Mouse (Mus musculus) limb, embryonic 10.5 days (tissue): ENCODE data around the gene March7. TPM values are rescaled to one million over a fixed set of nuclear protein-coding genes. Genes with fewer than 3 reads are reported as not detected.

ENCODE experiments used
- DNase-seq: peaks from one replicate; pipeline ENCODE4 v3.0.0-alpha.2; 2017; ENCODE audit warnings: low spot score
- H3K27ac ChIP-seq: fragments of 300-500 bp; sonication (generic); 2 replicates; pipeline ENCODE4 v1.5.1; 2016; ENCODE audit warnings: mild to moderate bottlenecking
- H3K27me3 ChIP-seq: fragments of 300-500 bp; sonication (generic); 2 replicates; pipeline ENCODE4 v1.6.1; 2016; ENCODE audit warnings: low read depth, mild to moderate bottlenecking; ENCODE audit not compliant: poor library complexity, severe bottlenecking
- H3K36me3 ChIP-seq: fragments of 300-500 bp; sonication (generic); 2 replicates; pipeline ENCODE4 v1.6.1; 2016; ENCODE audit warnings: mild to moderate bottlenecking, moderate library complexity
- H3K4me1 ChIP-seq: fragments of 300-500 bp; sonication (generic); 2 replicates; pipeline ENCODE4 v1.6.1; 2016
- H3K4me3 ChIP-seq: fragments of 300-500 bp; sonication (generic); 2 replicates; pipeline ENCODE4 v1.5.1; 2016; ENCODE audit warnings: mild to moderate bottlenecking, moderate library complexity
- H3K9me3 ChIP-seq: fragments of 300-500 bp; sonication (generic); replicated peaks from 2 replicates; pipeline ENCODE4 v1.6.1; 2016; ENCODE audit warnings: mild to moderate bottlenecking
- WGBS: fragments of 180-500 bp; shearing (Covaris S2); methylation state at CpG from one replicate; pipeline ENCODE4 v1.1.7; 2016; 5-methylcytosine and 5-hydroxymethylcytosine counted together
- polyA plus RNA-seq: library from polyadenylated mRNA; unstranded; fragments of >200 nt; fragmentation: Nextera tagmentation; extraction: Ambion mirVana; gene quantifications from 2 replicates; pipeline ENCODE4 v1.2.1, GENCODE M21; 2016

March7 gene
- polyA plus RNA-seq, 1 experiment from 2014 or later: 81.9 TPM

GRCm38 (mm10) chr2:60221954-60222353 lies 12.3 kb downstream of the March7 start:
- WGBS: 95% methylated on average over 2 of the region's 2 CpGs
- no peak overlapping the region for H3K27ac ChIP-seq
- peaks cover 44% of the 10 kb centered on the region for H3K36me3 ChIP-seq
- H3K9me3 ChIP-seq: no peaks in the 10 kb centered on the region
- DNase-seq: no peak
- H3K4me1 ChIP-seq: no peaks in the 10 kb centered on the region
- no peak overlapping the region for H3K4me3 ChIP-seq
- no peaks in the 10 kb centered on the region for H3K27me3 ChIP-seq

- WGBS: 92% methylated on average over 1 of the region's 1 CpGs
- Histone ChIP-seq H3K36me3 (peaks cover 36% of the 10 kb centered on the region), H3K4me3 (no peak overlapping the region), H3K27ac (no peak overlapping the region), H3K27me3 (no peaks in the 10 kb centered on the region), H3K4me1 (no peaks in the 10 kb centered on the region), H3K9me3 (no peaks in the 10 kb centered on the region)
- no peak for DNase-seq
Observed at GRCm38 (mm10) chr2:60223489-60223888, 13.8 kb downstream of the March7 start.

GRCm38 (mm10) chr2:60228470-60228869 lies 18.8 kb downstream of the March7 start:
- no peaks in the 10 kb centered on the region for H3K4me1 ChIP-seq
- WGBS: 93% methylated on average over 1 of the region's 1 CpGs

GRCm38 (mm10) chr2:60230361-60230760 lies 20.7 kb downstream of the March7 start:
- no peak overlapping the region for H3K4me3 ChIP-seq
- no peaks in the 10 kb centered on the region for H3K27me3 ChIP-seq
- no peaks in the 10 kb centered on the region for H3K4me1 ChIP-seq
- 96% methylated on average over 2 of the region's 2 CpGs for WGBS
- H3K27ac ChIP-seq: no peak overlapping the region
- no peaks in the 10 kb centered on the region for H3K9me3 ChIP-seq
- H3K36me3 ChIP-seq: peaks cover 75% of the 10 kb centered on the region
- DNase-seq: no peak

More at GRCm38 (mm10) chr2:60228470-60228869, 18.8 kb downstream of the March7 start:
- DNase-seq: no peak
- H3K36me3 ChIP-seq: peaks cover 56% of the 10 kb centered on the region
- no peak overlapping the region for H3K27ac ChIP-seq
- H3K9me3 ChIP-seq: no peaks in the 10 kb centered on the region
- H3K4me3 ChIP-seq: no peak overlapping the region
- H3K27me3 ChIP-seq: no peaks in the 10 kb centered on the region

GRCm38 (mm10) chr2:60233147-60233546 lies 23.5 kb downstream of the March7 start:
- H3K27me3 ChIP-seq: no peaks in the 10 kb centered on the region
- no peaks in the 10 kb centered on the region for H3K4me1 ChIP-seq
- no peak overlapping the region for H3K4me3 ChIP-seq
- peaks cover 92% of the 10 kb centered on the region for H3K36me3 ChIP-seq
- no peak for DNase-seq
- no peaks in the 10 kb centered on the region for H3K9me3 ChIP-seq
- no peak overlapping the region for H3K27ac ChIP-seq
- 80% methylated on average over 2 of the region's 2 CpGs for WGBS

GRCm38 (mm10) chr2:60234506-60234905 lies 24.8 kb downstream of the March7 start:
- H3K27me3 ChIP-seq: no peaks in the 10 kb centered on the region
- 90% methylated on average over 7 of the region's 7 CpGs for WGBS
- H3K4me3 ChIP-seq: no peak overlapping the region
- H3K4me1 ChIP-seq: no peaks in the 10 kb centered on the region
- no peak overlapping the region for H3K27ac ChIP-seq
- no peaks in the 10 kb centered on the region for H3K9me3 ChIP-seq
- DNase-seq: no peak
- H3K36me3 ChIP-seq: peaks cover 97% of the 10 kb centered on the region

GRCm38 (mm10) chr2:60252782-60253181 lies 43.1 kb downstream of the March7 start:
- WGBS: 89% methylated on average over 4 of the region's 4 CpGs

GRCm38 (mm10) chr2:60253506-60253905 lies 43.8 kb downstream of the March7 start:
- DNase-seq: no peak
- Histone ChIP-seq H3K4me3 (no peak overlapping the region), H3K9me3 (no peaks in the 10 kb centered on the region), H3K27ac (no peak overlapping the region), H3K27me3 (no peaks in the 10 kb centered on the region), H3K4me1 (no peaks in the 10 kb centered on the region), H3K36me3 (peaks cover 73% of the 10 kb centered on the region)

More at GRCm38 (mm10) chr2:60252782-60253181, 43.1 kb downstream of the March7 start:
- no peak for DNase-seq
- Histone ChIP-seq H3K27me3 (no peaks in the 10 kb centered on the region), H3K27ac (no peak overlapping the region), H3K4me3 (no peak overlapping the region), H3K36me3 (peaks cover 70% of the 10 kb centered on the region), H3K9me3 (no peaks in the 10 kb centered on the region), H3K4me1 (no peaks in the 10 kb centered on the region)

- no peak for DNase-seq
- H3K4me3 ChIP-seq: no peak overlapping the region
- no peaks in the 10 kb centered on the region for H3K4me1 ChIP-seq
- no peaks in the 10 kb centered on the region for H3K9me3 ChIP-seq
- no peaks in the 10 kb centered on the region for H3K27me3 ChIP-seq
- H3K27ac ChIP-seq: no peak overlapping the region
- peaks cover 57% of the 10 kb centered on the region for H3K36me3 ChIP-seq
- WGBS: 84% methylated on average over 2 of the region's 2 CpGs
Observed at GRCm38 (mm10) chr2:60256751-60257150, 47.1 kb downstream of the March7 start.

GRCm38 (mm10) chr2:60259186-60259585 lies 49.5 kb downstream of the March7 start:
- peaks cover 43% of the 10 kb centered on the region for H3K36me3 ChIP-seq
- no peak for DNase-seq
- no peak overlapping the region for H3K4me3 ChIP-seq
- no peaks in the 10 kb centered on the region for H3K9me3 ChIP-seq
- H3K4me1 ChIP-seq: no peaks in the 10 kb centered on the region
- no peak overlapping the region for H3K27ac ChIP-seq
- no peaks in the 10 kb centered on the region for H3K27me3 ChIP-seq
- WGBS: 94% methylated on average over 5 of the region's 5 CpGs

- Histone ChIP-seq H3K27me3 (no peaks in the 10 kb centered on the region), H3K27ac (no peak overlapping the region), H3K4me1 (no peaks in the 10 kb centered on the region), H3K9me3 (no peaks in the 10 kb centered on the region), H3K36me3 (peaks cover 30% of the 10 kb centered on the region), H3K4me3 (no peak overlapping the region)
- 88% methylated on average over 5 of the region's 5 CpGs for WGBS
- DNase-seq: no peak
Observed at GRCm38 (mm10) chr2:60260621-60261350, 51.1 kb downstream of the March7 start.

GRCm38 (mm10) chr2:60267567-60267966 lies 57.9 kb downstream of the March7 start:
- 0 out of 2 replicates have a peak, but pooled peaks cover 2% of the 10 kb centered on the region for H3K9me3 ChIP-seq
- H3K4me3 ChIP-seq: no peak overlapping the region
- H3K36me3 ChIP-seq: peaks cover 22% of the 10 kb centered on the region
- 64% methylated on average over 1 of the region's 1 CpGs for WGBS
- no peak for DNase-seq
- H3K4me1 ChIP-seq: peaks cover 11% of the 10 kb centered on the region
- H3K27ac ChIP-seq: no peak overlapping the region
- no peaks in the 10 kb centered on the region for H3K27me3 ChIP-seq

- H3K4me1 ChIP-seq: peaks cover 11% of the 10 kb centered on the region
- peaks cover 31% of the 10 kb centered on the region for H3K36me3 ChIP-seq
- DNase-seq: no peak
- no peaks in the 10 kb centered on the region for H3K27me3 ChIP-seq
- 94% methylated on average over 14 of the region's 14 CpGs for whole genome bisulfite sequencing
- H3K4me3 ChIP-seq: no peak overlapping the region
- H3K27ac ChIP-seq: no peak overlapping the region
- H3K9me3 ChIP-seq: 0 out of 2 replicates have a peak, but pooled peaks cover 2% of the 10 kb centered on the region
Observed at GRCm38 (mm10) chr2:60269856-60270479, 60.3 kb downstream of the March7 start.
